In the genomic region with DNA sequence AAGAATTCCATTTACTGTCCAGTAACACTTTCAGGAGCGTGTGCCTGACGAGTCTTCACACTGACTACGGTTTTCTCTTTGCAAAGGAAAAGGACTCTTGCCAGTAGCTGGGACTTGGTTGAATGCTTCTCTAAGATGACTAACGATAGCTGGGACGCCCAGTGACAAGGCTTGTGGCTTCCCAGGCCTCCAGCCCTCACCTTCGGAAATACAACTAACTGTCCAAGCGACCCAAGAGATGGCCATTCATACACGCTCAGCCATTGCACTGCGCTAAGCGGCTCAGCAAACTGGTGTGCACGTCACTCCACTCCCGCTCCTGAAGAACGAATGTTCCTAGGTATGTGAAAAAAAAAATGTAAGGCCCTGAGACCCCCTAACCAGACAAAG, we compare ENCODE assay signal across 9 mouse cellular contexts. TPM values are rescaled to one million over a fixed set of nuclear protein-coding genes. Genes with fewer than 3 reads are reported as not detected.
DNase-seq lines count a peak whose midpoint lies in the region; ATAC-seq and TF ChIP-seq lines count a peak whose summit lies in the region.
"Had no signal": no experiment of that assay in that cellular context is flagged by ENCODE, and none has a peak within 500 bp of the region (broad histone marks: within the 10 kb centered on the region; RNA-seq: fewer than 3 reads in every experiment).

No protein-coding gene starts in this region.

- under 1% methylated on average over 13 of the region's 13 CpGs for WGBS in hindbrain, embryonic 14.5 days
- 2% methylated on average over 13 of the region's 13 CpGs for WGBS in liver, postnatal 0 days (ENCODE audit: insufficient replicate concordance)
- WGBS in stomach, postnatal 0 days, result 3% methylated on average over 13 of the region's 13 CpGs

- TF ChIP-seq EP300 in liver, postnatal 0 days (IDR thresholded peaks at IDR 0.05; ENCODE audit: low read depth), result no peak
- no peak for TF ChIP-seq EP300 in stomach, postnatal 0 days (optimal IDR thresholded peaks at IDR 0.05)

- no peaks in the 10 kb centered on the region for H3K36me3 ChIP-seq in hindbrain, embryonic 14.5 days (replicated peaks; ENCODE audit: control insufficient read depth, insufficient read depth)
- no peaks in the 10 kb centered on the region for H3K36me3 ChIP-seq in liver, postnatal 0 days (replicated peaks; ENCODE audit: insufficient read depth, low read length)
- no peaks in the 10 kb centered on the region for H3K36me3 ChIP-seq in stomach, postnatal 0 days (ENCODE audit: control insufficient read depth, insufficient read depth, low read length)

- no peak for TF ChIP-seq CTCF in liver, postnatal 0 days (IDR thresholded peaks at IDR 0.05; ENCODE audit: low read depth)
- TF ChIP-seq CTCF in stomach, postnatal 0 days (IDR thresholded peaks at IDR 0.05; ENCODE audit: low read depth), result no peak

- H3K4me3 ChIP-seq in hindbrain, embryonic 14.5 days (replicated peaks; ENCODE audit: low read length), result peak overlapping the region; percentile 74
- H3K4me3 ChIP-seq in liver, postnatal 0 days (ENCODE audit: low read depth, low read length), result peak overlapping the region; percentile 93
- H3K4me3 ChIP-seq in stomach, postnatal 0 days (ENCODE audit: low read depth, low read length), result peak overlapping the region; percentile 74

- H3K9me3 ChIP-seq in hindbrain, embryonic 14.5 days (ENCODE audit: control insufficient read depth, low read length), result no peaks in the 10 kb centered on the region
- no peaks in the 10 kb centered on the region for H3K9me3 ChIP-seq in liver, postnatal 0 days (ENCODE audit: low read length)
- no peaks in the 10 kb centered on the region for H3K9me3 ChIP-seq in stomach, postnatal 0 days (ENCODE audit: control insufficient read depth, low read length)

- peak; percentile 34 for DNase-seq in adrenal gland, adult 2 months
- no peak for DNase-seq in adrenal gland, adult 8-10 months
- peak; percentile 39 for DNase-seq in embryo, embryonic 11.5 days (ENCODE audit: low read depth, low spot score)
- DNase-seq in hindbrain, embryonic 14.5 days (ENCODE audit: low spot score), result no peak
- DNase-seq in liver, postnatal 0 days, result peak; percentile 40
- no peak for DNase-seq in stomach, postnatal 0 days (ENCODE audit: low spot score)
- DNase-seq in spleen, adult 12 weeks (ENCODE audit: low spot score), result no peak

- no peaks in the 10 kb centered on the region for H3K27me3 ChIP-seq in hindbrain, embryonic 14.5 days (ENCODE audit: control insufficient read depth, insufficient read depth, low read length)
- no peaks in the 10 kb centered on the region for H3K27me3 ChIP-seq in liver, postnatal 0 days (ENCODE audit: insufficient read depth, low read length)
- H3K27me3 ChIP-seq in stomach, postnatal 0 days (ENCODE audit: control insufficient read depth, insufficient read depth, low read length), result no peaks in the 10 kb centered on the region

- H3K4me2 ChIP-seq in hindbrain, embryonic 14.5 days (replicated peaks), result peak overlapping the region; percentile 64
- peak overlapping the region; percentile 95 for H3K4me2 ChIP-seq in liver, postnatal 0 days (ENCODE audit: low read depth, low read length)
- peak overlapping the region; percentile 82 for H3K4me2 ChIP-seq in stomach, postnatal 0 days (replicated peaks; ENCODE audit: low read depth)

- H3K27ac ChIP-seq in hindbrain, embryonic 14.5 days, result peak overlapping the region; percentile 75
- peak overlapping the region; percentile 80 for H3K27ac ChIP-seq in liver, postnatal 0 days (ENCODE audit: low read depth)
- H3K27ac ChIP-seq in stomach, postnatal 0 days (replicated peaks), result no peak overlapping the region

- peak; percentile 8 for ATAC-seq in CD4-positive, CD25-positive, alpha-beta regulatory T cell, adult 4 months
- ATAC-seq in hindbrain, embryonic 14.5 days (ENCODE audit: low FRiP score), result no peak
- no peak; the same call in 1 of the 2 replicates for ATAC-seq in liver, postnatal 0 days
- ATAC-seq in stomach, postnatal 0 days (ENCODE audit: low FRiP score, low TSS enrichment), result no peak

- peaks cover 15% of the 10 kb centered on the region for H3K4me1 ChIP-seq in hindbrain, embryonic 14.5 days (replicated peaks; ENCODE audit: control insufficient read depth, insufficient read depth, low read length)
- peaks cover 29% of the 10 kb centered on the region for H3K4me1 ChIP-seq in liver, postnatal 0 days (ENCODE audit: insufficient read depth)
- no peaks in the 10 kb centered on the region for H3K4me1 ChIP-seq in stomach, postnatal 0 days (replicated peaks; ENCODE audit: control insufficient read depth, insufficient read depth)

- H3K9ac ChIP-seq in hindbrain, embryonic 14.5 days, result peak overlapping the region; percentile 75
- H3K9ac ChIP-seq in liver, postnatal 0 days (replicated peaks), result peak overlapping the region; percentile 87
- peak overlapping the region; percentile 79 for H3K9ac ChIP-seq in stomach, postnatal 0 days (ENCODE audit: low read length)

RNA-seq across cellular contexts. Expression of a gene that starts 0.9 kb away (rescaled TPM):
- 10 to 100 TPM in 1 of 2 experiments, 1 to 10 TPM in 1; 6.7 to 10.4 TPM for total RNA-seq in adrenal gland, adult 2 months (2021)
- polyA plus RNA-seq in adrenal gland, adult 2 months (2012; rRNA removed), result 1.2 and 1.4 TPM in 2 replicates
- 10 to 100 TPM in 1 of 4 experiments, 1 to 10 TPM in 3; 7.1 to 10.2 (median 8.1) TPM for total RNA-seq in adrenal gland, adult 8-10 months (2022)
- polyA plus RNA-seq in CD4-positive, CD25-positive, alpha-beta regulatory T cell, adult 4 months (2017; shearing (Covaris generic)), result 10 to 100 TPM; 38.6 to 45.1 TPM
- polyA plus RNA-seq in hindbrain, embryonic 14.5 days (2014; fragmentation: Nextera tagmentation; extraction: Ambion mirVana), result 25.3 and 29.7 TPM in 2 replicates
- polyA plus RNA-seq in liver, postnatal 0 days (2015; fragmentation: Nextera tagmentation; extraction: Ambion mirVana), result 10.3 and 13.0 TPM in 2 replicates
- polyA plus RNA-seq in stomach, postnatal 0 days (2015; fragmentation: Nextera tagmentation; extraction: Ambion mirVana), result 54.3 and 54.6 TPM in 2 replicates

RNA-seq across cellular contexts. Expression of a gene that starts 19.2 kb away (rescaled TPM):
- not detected for total RNA-seq in adrenal gland, adult 2 months (2021)
- polyA plus RNA-seq in adrenal gland, adult 2 months (2012; rRNA removed), result not detected in 2 replicates
- not detected for total RNA-seq in adrenal gland, adult 8-10 months (2022)
- polyA plus RNA-seq in CD4-positive, CD25-positive, alpha-beta regulatory T cell, adult 4 months (2017; shearing (Covaris generic)), result not detected
- not detected in 2 replicates for polyA plus RNA-seq in hindbrain, embryonic 14.5 days (2014; fragmentation: Nextera tagmentation; extraction: Ambion mirVana)
- not detected in 2 replicates for polyA plus RNA-seq in liver, postnatal 0 days (2015; fragmentation: Nextera tagmentation; extraction: Ambion mirVana)
- not detected in 2 replicates for polyA plus RNA-seq in stomach, postnatal 0 days (2015; fragmentation: Nextera tagmentation; extraction: Ambion mirVana)
- polyA plus RNA-seq: large intestine, adult 2 months had no signal

RNA-seq across cellular contexts. Expression of a gene that starts 35.4 kb away (rescaled TPM):
- total RNA-seq in adrenal gland, adult 2 months (2021), result not detected
- polyA plus RNA-seq in adrenal gland, adult 2 months (2012; rRNA removed), result not detected in 2 replicates
- not detected for total RNA-seq in adrenal gland, adult 8-10 months (2022)
- polyA plus RNA-seq in CD4-positive, CD25-positive, alpha-beta regulatory T cell, adult 4 months (2017; shearing (Covaris generic)), result not detected
- 0.05 and 0.16 TPM in 2 replicates for polyA plus RNA-seq in hindbrain, embryonic 14.5 days (2014; fragmentation: Nextera tagmentation; extraction: Ambion mirVana)
- polyA plus RNA-seq in liver, postnatal 0 days (2015; fragmentation: Nextera tagmentation; extraction: Ambion mirVana), result 0.02 and 0.15 TPM in 2 replicates
- 0.02 TPM in 1 of 2 replicates, not detected in the other for polyA plus RNA-seq in stomach, postnatal 0 days (2015; fragmentation: Nextera tagmentation; extraction: Ambion mirVana)
- polyA plus RNA-seq: large intestine, adult 2 months had no signal

RNA-seq across cellular contexts. Expression of a gene that starts 37.3 kb away (rescaled TPM):
- not detected for total RNA-seq in adrenal gland, adult 2 months (2021)
- polyA plus RNA-seq in adrenal gland, adult 2 months (2012; rRNA removed), result not detected in 2 replicates
- not detected for total RNA-seq in adrenal gland, adult 8-10 months (2022)
- not detected for polyA plus RNA-seq in CD4-positive, CD25-positive, alpha-beta regulatory T cell, adult 4 months (2017; shearing (Covaris generic))
- not detected in 2 replicates for polyA plus RNA-seq in hindbrain, embryonic 14.5 days (2014; fragmentation: Nextera tagmentation; extraction: Ambion mirVana)
- polyA plus RNA-seq in liver, postnatal 0 days (2015; fragmentation: Nextera tagmentation; extraction: Ambion mirVana), result not detected in 2 replicates
- polyA plus RNA-seq in stomach, postnatal 0 days (2015; fragmentation: Nextera tagmentation; extraction: Ambion mirVana), result 0.02 TPM in 1 of 2 replicates, not detected in the other
- polyA plus RNA-seq: large intestine, adult 2 months had no signal

RNA-seq across cellular contexts. Expression of a gene that starts 56.8 kb away (rescaled TPM):
- not detected for total RNA-seq in adrenal gland, adult 2 months (2021)
- polyA plus RNA-seq in adrenal gland, adult 2 months (2012; rRNA removed), result not detected in 2 replicates
- total RNA-seq in adrenal gland, adult 8-10 months (2022), result not detected
- polyA plus RNA-seq in CD4-positive, CD25-positive, alpha-beta regulatory T cell, adult 4 months (2017; shearing (Covaris generic)), result not detected
- polyA plus RNA-seq in hindbrain, embryonic 14.5 days (2014; fragmentation: Nextera tagmentation; extraction: Ambion mirVana), result 0.09 TPM in 1 of 2 replicates, not detected in the other
- not detected in 2 replicates for polyA plus RNA-seq in liver, postnatal 0 days (2015; fragmentation: Nextera tagmentation; extraction: Ambion mirVana)
- polyA plus RNA-seq in stomach, postnatal 0 days (2015; fragmentation: Nextera tagmentation; extraction: Ambion mirVana), result not detected in 2 replicates
- polyA plus RNA-seq: large intestine, adult 2 months had no signal

Comparison
In these comparisons a context has a peak if more than half of its experiments do, and no peak if none do; other contexts are left out.
1. DNase-seq: peak in adrenal gland, adult 2 months (single experiment), embryo, embryonic 11.5 days (single experiment) and liver, postnatal 0 days (single experiment); none in adrenal gland, adult 8-10 months (single experiment), hindbrain, embryonic 14.5 days (single experiment), stomach, postnatal 0 days (single experiment) and spleen, adult 12 weeks (single experiment).
2. Peak in every context shown above with its lines, with median percentiles within 50 percentile points of each other: H3K4me2 ChIP-seq, H3K4me3 ChIP-seq and H3K9ac ChIP-seq.